ENCODE assay signal across 8 mouse cellular contexts in genomic region chr3:88200161-88200971, GRCm38 (mm10). TPM values are rescaled to one million over a fixed set of nuclear protein-coding genes. Genes with fewer than 3 reads are reported as not detected.
DNase-seq lines count a peak whose midpoint lies in the region; ATAC-seq lines count a peak whose summit lies in the region.

No protein-coding gene starts in this region.

- H3K4me3 ChIP-seq in hindbrain, embryonic 13.5 days = peak overlapping the region; percentile 61
- H3K4me3 ChIP-seq in midbrain, embryonic 13.5 days (replicated peaks) = peak overlapping the region; percentile 48

- peak overlapping the region; percentile 97 for H3K9ac ChIP-seq in hindbrain, embryonic 13.5 days
- peak overlapping the region; percentile 78 for H3K9ac ChIP-seq in midbrain, embryonic 13.5 days (replicated peaks)

- H3K36me3 ChIP-seq in hindbrain, embryonic 13.5 days = no peaks in the 10 kb centered on the region
- H3K36me3 ChIP-seq in midbrain, embryonic 13.5 days = no peaks in the 10 kb centered on the region

- under 1% methylated on average over 61 of the region's 61 CpGs for WGBS in hindbrain, embryonic 13.5 days
- under 1% methylated on average over 61 of the region's 61 CpGs for WGBS in midbrain, embryonic 13.5 days

- ATAC-seq in hindbrain, embryonic 13.5 days (ENCODE audit: low FRiP score) = no peak
- ATAC-seq in midbrain, embryonic 13.5 days = no peak

- peaks cover 60% of the 10 kb centered on the region for H3K27me3 ChIP-seq in hindbrain, embryonic 13.5 days
- H3K27me3 ChIP-seq in midbrain, embryonic 13.5 days = peaks cover 83% of the 10 kb centered on the region

- DNase-seq in embryo, embryonic 10.5 days (ENCODE audit: low spot score) = peak; percentile 48
- no peak for DNase-seq in embryo, embryonic 11 days
- peak; percentile 20 for DNase-seq in ovary, postnatal 36 days (ENCODE audit: low spot score)
- DNase-seq in ovary, adult 18-20 months (ENCODE audit: low spot score) = no peak
- DNase-seq in gastrocnemius, postnatal 4 days (ENCODE audit: low spot score in 2 of 2) = no peak
- no peak for DNase-seq in spleen, adult 12 weeks (ENCODE audit: low spot score)

- peak overlapping the region; percentile 99 for H3K27ac ChIP-seq in hindbrain, embryonic 13.5 days
- H3K27ac ChIP-seq in midbrain, embryonic 13.5 days = peak overlapping the region; percentile 98

- peaks cover 72% of the 10 kb centered on the region for H3K4me1 ChIP-seq in hindbrain, embryonic 13.5 days (replicated peaks)
- H3K4me1 ChIP-seq in midbrain, embryonic 13.5 days (replicated peaks) = peaks cover 82% of the 10 kb centered on the region

- no peaks in the 10 kb centered on the region for H3K9me3 ChIP-seq in hindbrain, embryonic 13.5 days
- H3K9me3 ChIP-seq in midbrain, embryonic 13.5 days = no peaks in the 10 kb centered on the region

- peak overlapping the region; percentile 86 for H3K4me2 ChIP-seq in hindbrain, embryonic 13.5 days
- H3K4me2 ChIP-seq in midbrain, embryonic 13.5 days (replicated peaks) = peak overlapping the region; percentile 73

RNA-seq across cellular contexts. Expression of gene Rhbg, which starts 54.1 kb away (rescaled TPM):
- 0.22 and 0.32 TPM in 2 replicates for polyA plus RNA-seq in hindbrain, embryonic 13.5 days (2015; fragmentation: Nextera tagmentation; extraction: Ambion mirVana)
- polyA plus RNA-seq in midbrain, embryonic 13.5 days (2015; fragmentation: Nextera tagmentation; extraction: Ambion mirVana) = 0.12 TPM in 1 of 2 replicates, not detected in the other
- total RNA-seq in gastrocnemius, postnatal 4 days (2021) = under 1 TPM in 1 of 2 experiments, not detected in 1; 0.16 TPM

RNA-seq across cellular contexts. Expression of gene Mef2d, which starts 58.2 kb away (rescaled TPM):
- polyA plus RNA-seq in hindbrain, embryonic 13.5 days (2015; fragmentation: Nextera tagmentation; extraction: Ambion mirVana) = 14.5 and 14.8 TPM in 2 replicates
- polyA plus RNA-seq in midbrain, embryonic 13.5 days (2015; fragmentation: Nextera tagmentation; extraction: Ambion mirVana) = 15.1 and 16.9 TPM in 2 replicates
- total RNA-seq in gastrocnemius, postnatal 4 days (2021) = 100 to 1,000 TPM; 160 to 174 TPM

Comparison
In these comparisons a context has a peak if more than half of its experiments do, and no peak if none do; other contexts are left out.
1. DNase-seq: peak in embryo, embryonic 10.5 days (single experiment) and ovary, postnatal 36 days (single experiment); none in embryo, embryonic 11 days (single experiment), ovary, adult 18-20 months (single experiment), gastrocnemius, postnatal 4 days (0 of 2) and spleen, adult 12 weeks (single experiment).